Mouse (Mus musculus): ENCODE measurements around the gene Card9. TPM values are rescaled to one million over a fixed set of nuclear protein-coding genes. Genes with fewer than 3 reads are reported as not detected.
"Not testable (repeated sequence)": the region's sequence is repeated elsewhere in the genome, so short reads cannot be mapped to it uniquely, and the experiment has no call there.

The Card9 gene
- total RNA-seq (2014; fragmentation: Nextera tagmentation), result 42.3 and 55.8 TPM in 2 replicates
- total RNA-seq (2017), result 121 and 122 TPM in 2 replicates

DNA sequence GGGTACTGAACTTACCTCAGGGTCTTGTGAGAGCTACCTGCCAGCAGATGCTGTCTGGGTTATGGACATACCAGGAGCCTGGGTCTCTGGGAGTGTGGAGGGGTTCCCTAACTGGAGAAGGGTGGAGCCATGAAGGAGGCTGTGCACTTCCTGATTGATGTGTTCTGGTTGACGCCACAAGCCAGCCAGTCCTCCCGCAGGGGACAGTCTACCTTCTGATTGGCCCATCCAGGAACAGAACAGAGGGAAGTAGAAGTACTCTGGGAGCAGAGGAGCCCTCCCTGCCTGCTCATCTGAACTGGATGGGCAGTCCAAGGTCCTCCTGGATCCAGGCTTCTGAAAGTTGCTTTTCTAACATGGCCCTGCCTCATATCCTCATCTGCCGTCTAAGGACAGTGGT is at the start of gene Card9:
Gene Card9 (minus strand): TSS at position 147 of the 400 bp plus-strand sequence.
- ATAC-seq (replicated peaks; ENCODE audit: poor library complexity, severe bottlenecking), result peak; percentile 85

DNA sequence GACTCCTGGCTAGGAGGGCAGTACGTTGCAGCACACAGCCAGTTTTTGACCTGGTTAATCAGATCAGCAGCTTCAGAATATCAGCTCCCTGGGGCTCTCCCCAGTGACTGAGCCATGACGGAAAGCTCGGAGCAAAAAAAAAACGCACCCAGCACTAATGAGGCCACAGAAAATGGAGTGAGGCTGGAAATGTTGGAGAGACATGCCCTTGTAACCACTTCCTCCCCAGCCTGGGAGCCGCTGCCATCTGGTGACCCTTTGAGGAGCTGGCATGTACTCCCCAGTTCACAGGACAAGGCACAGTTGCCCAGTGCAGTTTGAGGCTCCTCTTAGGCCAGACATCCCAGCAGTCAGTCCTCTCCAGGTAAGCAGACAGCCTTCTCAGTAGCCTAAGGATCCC is 49.4 kb upstream of the Card9 start:
- no peak for ATAC-seq (replicated peaks; ENCODE audit: poor library complexity, severe bottlenecking)

DNA sequence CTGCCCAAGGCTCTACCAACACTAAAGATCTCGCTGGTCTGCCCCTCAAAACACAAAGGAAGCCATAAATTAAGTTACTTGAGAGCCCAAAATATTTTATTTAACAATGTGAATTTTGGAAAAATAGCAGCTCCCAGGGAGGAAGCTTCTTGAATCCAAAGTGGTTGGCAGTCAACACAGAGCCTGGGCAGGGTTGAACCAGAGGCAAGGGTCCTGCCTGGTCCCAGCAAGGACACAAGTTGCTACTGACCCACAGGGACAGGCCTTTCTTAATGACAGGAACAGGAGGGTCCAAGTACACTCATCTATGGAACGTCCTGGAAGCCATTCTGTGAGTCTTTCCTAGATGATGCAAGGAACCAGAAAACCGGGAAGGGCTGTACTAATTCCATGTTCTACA is 48.6 kb upstream of the Card9 start:
- ATAC-seq (replicated peaks; ENCODE audit: poor library complexity, severe bottlenecking), result no peak

DNA sequence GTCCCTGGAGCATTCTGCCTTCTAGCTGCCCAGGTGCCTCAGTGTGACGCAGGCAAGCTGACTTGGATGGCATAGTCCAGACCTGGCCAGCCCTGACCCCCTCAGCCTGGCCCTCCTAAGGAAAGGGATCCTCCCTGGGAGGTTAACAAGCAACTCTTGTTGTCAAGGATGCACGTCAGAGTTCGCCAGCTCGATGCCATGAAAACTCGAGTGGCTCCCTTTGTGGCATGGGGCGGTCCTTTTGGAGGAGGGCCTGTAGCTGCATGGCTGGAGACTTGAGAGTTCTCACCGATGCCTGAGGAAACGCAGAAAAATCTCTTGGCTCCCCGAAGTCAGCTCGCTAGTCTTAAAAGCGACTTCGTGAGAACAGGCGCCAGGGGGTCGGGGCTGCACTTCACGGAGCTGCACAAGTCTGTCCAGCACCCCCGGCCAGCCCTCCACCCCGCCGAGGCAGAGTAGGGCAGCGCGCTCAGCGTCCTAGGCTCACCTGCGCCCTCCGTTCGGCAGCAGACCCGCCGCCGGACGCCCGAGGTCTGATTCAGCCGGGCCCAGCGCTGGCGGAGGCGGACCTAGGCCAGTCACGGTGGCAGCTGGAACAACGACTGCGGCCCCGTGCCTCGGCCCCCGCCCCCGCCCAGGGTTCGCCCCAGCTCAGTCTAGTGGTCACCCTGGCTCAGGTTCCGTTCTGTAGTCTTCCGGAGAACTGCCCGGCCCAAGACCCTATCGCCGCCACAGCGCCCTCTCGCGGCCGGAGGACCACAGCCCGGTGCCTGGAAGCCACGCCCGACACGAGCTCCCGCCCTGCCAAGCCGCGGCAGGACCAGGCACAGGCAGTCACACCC is 48.0 kb upstream of the Card9 start, which contains the start of gene Inpp5e:
Gene Inpp5e (minus strand): TSS at position 689 of the 842 bp plus-strand sequence.
- ATAC-seq (replicated peaks; ENCODE audit: poor library complexity, severe bottlenecking), result peak; percentile 95

DNA sequence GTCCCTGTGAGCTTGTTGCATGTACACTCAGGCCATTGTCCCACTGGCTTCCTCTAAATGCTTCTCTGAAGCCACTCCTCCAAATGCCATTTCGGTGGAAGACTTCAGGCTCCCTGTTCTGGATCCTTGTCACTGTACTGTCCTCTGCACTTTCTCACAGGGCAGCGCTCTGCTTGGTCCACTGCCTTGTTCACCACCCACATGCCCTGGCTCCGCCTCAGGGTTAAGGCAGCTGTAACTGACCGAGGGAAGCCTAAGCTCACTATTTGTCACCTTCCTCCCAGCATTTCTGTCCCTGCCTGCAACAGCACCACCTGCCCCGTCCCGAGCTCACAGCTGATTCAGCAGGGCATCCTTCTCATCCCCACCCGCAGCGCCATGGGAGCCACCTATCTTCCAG is 42.6 kb upstream of the Card9 start:
- ATAC-seq (replicated peaks; ENCODE audit: poor library complexity, severe bottlenecking), result no peak

DNA sequence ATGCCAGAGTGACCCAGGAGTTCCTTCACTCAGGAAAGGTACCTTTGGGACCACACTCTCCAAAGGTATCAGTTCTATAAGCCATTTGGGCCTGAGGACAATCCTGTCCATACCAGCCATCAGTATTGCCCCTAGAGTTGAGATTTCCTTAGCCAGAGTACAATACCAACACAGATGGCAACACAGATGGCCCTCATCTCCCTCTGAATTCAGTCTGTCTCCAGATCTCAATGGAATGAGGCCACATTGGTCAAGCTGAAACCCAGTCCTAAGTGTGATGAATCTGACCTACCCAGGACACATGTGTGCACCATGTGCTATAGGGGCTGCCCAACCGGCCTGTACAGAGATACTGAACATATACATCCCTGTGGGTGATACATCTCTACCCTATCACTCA is 41.5 kb upstream of the Card9 start:
- ATAC-seq (replicated peaks; ENCODE audit: poor library complexity, severe bottlenecking), result no peak

DNA sequence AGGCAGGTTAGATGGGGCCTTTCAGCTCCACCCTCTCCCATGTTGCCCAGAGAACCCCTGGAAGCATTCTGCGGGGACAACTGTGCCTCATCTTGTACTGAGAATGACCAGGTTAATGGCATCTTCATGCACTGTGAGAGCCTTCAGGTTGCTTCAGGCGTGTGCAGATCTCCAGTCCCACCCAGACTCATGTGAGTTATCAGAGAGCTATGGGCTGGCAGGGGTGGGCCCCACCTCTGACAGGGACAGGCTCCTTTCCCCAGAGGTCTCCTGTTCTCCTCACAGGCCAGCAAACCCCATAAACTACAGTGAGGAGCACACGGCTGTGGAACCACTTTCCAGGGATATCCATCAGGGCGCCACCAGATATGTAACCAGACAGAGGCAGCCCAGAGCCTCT is 40.3 kb upstream of the Card9 start:
- ATAC-seq (replicated peaks; ENCODE audit: poor library complexity, severe bottlenecking), result no peak

DNA sequence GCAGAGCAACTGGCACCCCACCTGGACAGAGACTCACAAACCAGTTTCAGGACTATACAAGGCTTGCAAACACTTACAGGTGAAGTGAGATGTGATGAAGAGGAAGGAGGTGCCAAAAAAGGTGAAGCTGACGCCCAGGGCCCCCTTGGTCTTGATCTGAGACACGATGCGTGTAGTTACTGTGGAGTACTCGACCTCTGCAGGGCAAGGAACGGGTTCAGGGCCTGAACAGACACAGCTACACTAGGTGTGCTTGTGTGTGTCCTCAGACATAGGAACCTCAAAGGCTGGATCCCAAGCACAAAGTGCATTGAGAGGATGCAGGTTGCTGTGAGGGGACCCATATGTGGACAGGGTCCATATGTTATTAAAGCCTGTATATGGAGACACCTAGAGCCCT is 39.6 kb upstream of the Card9 start:
- no peak for ATAC-seq (replicated peaks; ENCODE audit: poor library complexity, severe bottlenecking)

DNA sequence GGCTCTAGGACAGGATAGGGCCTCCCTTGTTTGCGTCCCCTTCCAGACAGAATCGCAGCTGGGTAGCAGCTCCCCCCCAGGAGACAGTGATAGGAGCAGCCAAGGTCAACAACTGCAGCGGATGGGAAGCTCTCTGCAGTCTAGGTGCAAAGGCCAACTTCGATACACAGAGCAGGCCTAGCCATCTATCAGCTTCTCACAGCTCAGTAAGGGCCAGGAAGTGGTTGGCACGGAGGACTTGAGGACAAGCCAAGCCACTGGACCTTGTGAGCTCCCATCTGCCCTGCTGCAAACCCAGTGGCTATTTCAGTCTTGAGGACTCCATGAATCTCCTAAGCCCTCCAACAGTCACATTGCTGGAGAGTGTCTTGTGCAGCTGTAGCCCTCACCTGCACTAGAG is 38.9 kb upstream of the Card9 start:
- ATAC-seq (replicated peaks; ENCODE audit: poor library complexity, severe bottlenecking), result no peak

DNA sequence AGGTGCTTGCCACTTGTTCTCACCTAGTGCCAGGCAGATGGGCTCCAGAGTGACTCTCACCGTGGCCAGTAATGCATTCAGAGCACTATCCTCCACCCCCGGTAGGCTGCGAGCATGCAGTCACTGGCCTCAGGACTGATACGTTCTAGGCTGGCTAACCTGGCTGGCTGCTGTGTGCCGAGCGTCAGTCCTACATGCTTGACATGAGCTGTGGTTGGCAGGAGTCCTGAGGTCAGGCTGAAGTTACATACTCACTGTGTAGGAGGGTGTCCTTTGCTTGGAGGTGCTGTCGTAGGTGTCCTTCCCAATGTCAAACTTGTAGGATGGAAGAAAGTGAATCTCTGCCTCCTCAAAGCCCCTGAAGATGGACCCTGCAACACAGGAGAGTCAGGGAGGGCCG is 38.3 kb upstream of the Card9 start:
- ATAC-seq (replicated peaks; ENCODE audit: poor library complexity, severe bottlenecking), result no peak

DNA sequence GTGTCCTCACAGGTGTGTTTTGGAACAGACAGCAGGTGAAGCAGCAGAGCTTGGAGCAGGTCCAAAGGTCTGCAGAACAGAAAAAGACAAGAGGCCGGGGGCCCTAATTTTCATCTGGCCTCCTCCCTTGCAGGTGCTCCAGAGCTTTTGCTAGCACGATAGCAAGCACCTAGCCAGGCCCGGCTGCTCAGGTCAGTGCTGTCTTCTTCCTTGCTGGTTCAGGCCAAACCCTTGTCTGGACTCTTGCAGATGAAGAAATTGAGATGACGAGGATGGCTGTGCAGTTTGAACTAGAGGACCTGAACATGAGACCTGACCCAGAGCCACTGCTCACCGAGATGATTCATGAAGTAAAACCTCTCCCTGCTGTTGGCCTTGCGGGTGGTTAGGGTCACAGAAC is 30.9 kb upstream of the Card9 start:
- ATAC-seq (replicated peaks; ENCODE audit: poor library complexity, severe bottlenecking), result no peak

DNA sequence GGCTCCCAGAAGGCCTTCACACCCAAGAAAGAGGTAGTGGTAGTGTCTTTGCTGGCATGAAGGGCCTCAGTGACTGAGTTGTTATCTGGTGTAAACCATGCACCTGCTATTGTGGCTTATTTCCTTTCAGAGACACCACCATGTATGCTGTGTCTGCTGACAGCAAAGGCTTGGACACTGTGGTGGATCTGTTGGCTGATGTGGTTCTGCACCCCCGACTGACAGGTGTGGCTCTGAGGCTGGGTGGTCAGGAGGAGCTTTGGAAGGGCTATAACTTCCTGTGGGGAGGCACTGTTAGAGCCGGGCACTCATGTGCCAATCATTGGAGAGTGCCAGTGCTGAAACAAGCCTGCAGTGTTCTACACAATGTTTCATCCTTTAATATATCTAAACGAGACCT is 30.2 kb upstream of the Card9 start:
- no peak for ATAC-seq (replicated peaks; ENCODE audit: poor library complexity, severe bottlenecking)

DNA sequence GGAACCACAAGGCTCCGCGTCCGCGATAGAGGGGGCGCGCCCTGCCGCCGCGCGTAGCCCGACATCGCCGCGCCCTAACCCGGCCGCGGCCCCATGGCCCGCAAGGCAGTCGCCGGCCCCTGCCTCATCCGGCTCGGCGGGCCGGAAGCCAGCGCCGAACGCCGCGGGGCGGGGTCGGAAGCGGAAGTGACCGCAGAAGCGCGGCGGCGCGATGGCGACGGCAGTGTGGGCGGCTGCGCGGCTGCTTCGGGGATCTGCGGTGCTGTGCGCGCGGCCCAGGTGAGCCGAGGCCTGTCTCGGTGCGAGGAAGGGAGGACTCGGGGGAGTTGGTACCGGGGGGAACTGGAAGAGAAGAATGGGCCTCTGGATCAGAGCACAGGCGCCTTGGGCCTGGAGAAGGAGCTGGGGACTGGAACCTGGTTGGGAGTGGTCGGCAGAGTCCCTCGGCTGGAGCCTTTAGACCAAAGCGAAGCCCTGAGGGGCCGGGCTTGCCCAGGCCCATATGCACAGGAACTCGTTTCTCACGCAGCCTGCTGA is 28.5 kb upstream of the Card9 start, which contains the start of the genes Entr1 and Pmpca:
Gene Entr1 (minus strand): TSS at position 163 of the 537 bp plus-strand sequence.
Gene Pmpca (plus strand): TSS at position 186 of the 537 bp plus-strand sequence.
- peak; percentile 88 for ATAC-seq (replicated peaks; ENCODE audit: poor library complexity, severe bottlenecking)

DNA sequence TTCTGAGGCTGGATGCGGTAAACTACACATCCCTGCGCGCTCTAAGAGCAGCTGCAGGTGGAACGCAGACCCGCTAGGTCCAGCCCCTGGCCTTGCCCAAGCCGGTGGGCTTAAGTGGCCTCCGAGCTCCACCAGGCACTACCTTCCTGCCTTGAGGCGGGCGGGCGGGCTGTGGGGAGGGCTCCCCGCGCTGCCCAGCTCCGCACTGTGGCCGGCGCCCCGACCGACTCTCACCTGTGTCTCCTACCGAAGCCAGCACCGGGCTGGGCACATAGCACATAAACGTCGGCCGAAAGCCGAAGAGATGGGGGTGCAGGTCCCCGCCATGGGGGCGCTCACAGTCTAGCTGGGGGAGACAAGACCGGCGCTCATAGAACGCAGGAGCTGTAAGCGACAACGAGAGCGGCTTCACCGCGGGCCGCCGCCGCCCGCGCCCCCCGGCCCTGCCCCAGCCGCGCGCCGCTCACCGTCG is 28.0 kb upstream of the Card9 start:
- no peak for ATAC-seq (replicated peaks; ENCODE audit: poor library complexity, severe bottlenecking)

DNA sequence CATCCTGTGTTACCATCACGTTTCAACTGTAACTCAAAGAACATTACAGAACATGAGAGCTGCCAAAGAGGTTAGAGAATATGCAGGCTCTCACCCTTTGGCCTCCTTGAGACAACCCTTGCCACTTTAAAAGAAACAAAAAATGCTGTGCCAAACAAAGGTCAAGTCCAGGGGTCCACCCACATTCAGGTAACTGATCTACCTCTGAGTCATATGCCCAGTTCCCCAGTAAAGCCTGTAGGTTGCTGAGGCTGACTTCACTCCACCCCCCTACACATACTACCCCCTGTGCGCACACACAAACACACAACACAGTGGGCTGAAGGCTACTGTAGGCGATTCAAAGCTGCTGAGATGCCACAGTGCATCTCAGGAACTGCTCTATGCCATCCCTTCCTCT is 27.0 kb upstream of the Card9 start:
- no peak for ATAC-seq (replicated peaks; ENCODE audit: poor library complexity, severe bottlenecking)

DNA sequence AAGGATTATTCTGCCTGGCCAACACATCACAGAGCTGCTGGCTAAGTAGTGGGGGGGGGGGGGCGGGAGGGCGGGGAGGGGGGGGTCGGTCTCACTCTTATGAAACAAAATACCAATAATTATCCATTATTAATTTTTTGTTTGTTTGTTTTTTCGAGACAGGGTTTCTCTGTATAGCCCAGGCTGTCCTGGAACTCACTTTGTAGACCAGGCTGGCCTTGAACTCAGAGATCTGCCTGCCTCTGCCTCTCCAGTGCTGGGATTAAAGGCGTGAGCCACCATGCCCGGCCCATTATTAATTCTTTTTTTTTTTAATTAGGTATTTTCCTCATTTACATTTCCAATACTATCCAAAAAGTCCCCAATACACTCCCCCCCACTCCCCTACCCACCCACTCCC is 20.2 kb upstream of the Card9 start:
- not testable (repeated sequence) for ATAC-seq (replicated peaks; ENCODE audit: poor library complexity, severe bottlenecking)

DNA sequence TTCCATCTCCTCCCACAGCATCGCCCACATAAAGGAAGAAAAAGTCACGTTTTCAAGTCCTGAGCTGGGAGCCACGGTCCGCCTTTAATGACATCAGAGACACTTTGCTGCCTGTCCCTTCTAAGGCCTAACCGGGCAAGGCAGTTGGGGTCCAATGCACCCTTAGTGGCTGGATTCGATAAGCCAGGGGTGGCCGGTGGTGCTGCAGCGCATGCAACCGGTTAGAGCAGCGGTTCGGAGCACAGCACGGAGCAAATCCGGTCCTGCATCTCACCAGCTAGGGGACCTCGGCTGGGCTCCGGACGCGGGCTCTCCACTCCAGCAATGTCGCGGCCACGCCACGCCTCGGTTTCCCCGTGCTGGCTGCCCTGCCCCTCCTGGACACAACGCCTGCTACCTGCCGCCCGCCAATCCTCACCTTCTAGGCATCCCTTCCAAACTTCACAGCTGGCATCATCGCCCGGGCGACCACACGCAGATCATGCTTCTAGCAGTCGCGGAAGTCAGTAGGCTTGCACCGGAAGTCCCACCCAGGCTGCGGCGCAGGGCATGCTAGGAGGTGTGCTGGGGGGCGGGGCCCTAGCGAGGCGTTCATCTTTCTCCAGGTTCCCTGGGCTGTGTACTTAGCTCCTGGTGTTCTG is 19.5 kb upstream of the Card9 start, which contains the start of gene Snapc4:
Gene Snapc4 (minus strand): TSS at position 523 of the 641 bp plus-strand sequence.
- ATAC-seq (replicated peaks; ENCODE audit: poor library complexity, severe bottlenecking), result peak; percentile 95

DNA sequence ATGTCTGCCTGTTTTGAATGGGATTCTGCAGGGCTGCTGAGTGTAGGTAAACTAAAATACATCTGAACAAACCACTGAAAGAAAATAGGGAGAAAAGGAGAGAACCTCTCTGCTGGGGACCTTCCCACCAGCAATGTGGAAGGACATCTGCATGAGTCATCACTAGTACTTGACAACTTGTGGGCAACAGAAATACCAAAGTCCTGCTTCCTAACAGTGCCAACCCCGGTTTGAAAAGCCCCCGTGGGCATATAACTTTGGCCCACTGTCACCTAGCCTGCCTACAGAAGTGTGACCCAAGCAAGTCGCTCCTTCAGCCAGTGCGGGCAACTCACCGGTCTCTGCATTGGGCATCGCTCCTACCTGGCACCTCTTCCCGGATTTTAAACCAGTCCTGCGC is 11.7 kb upstream of the Card9 start:
- ATAC-seq (replicated peaks; ENCODE audit: poor library complexity, severe bottlenecking), result no peak

DNA sequence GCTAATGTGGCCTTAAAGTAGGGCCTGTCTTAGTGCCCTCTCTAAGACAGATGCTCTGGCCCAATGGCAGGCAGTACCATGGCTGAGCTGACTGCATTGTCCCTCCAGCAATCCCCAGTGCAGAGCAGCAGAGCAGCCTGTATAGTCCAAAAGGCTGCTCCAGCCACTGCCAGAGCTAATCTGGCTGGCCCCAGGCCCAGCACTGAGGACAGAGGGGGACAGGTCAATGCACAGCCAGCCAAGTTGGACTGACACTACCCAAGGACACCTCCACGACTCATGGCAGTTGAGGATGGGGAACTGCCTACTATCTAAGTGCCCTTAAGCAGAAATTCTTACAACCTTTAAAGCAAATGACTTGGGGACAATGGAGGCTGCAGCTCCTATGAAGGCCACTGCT is 7.9 kb upstream of the Card9 start:
- ATAC-seq (replicated peaks; ENCODE audit: poor library complexity, severe bottlenecking), result no peak

DNA sequence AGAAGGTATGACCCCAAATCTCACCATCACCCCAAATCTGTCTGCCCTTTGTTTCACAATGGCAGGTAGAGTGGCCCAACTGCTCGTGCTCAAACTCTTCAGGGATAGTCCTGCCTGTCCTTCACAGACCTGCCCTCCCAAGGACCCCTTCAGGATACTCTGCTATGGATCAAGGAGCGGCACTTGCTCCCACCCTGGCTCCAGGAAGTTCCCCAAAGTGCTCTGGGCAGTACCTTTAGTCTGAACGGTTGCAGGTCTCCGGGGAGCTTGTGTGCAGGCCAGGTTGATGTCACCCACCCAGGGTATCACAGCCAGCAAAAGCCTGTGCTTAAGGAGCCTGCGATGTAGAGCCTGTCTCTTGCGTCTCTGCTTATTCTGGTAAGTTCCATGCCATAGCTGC is 7.2 kb upstream of the Card9 start:
- ATAC-seq (replicated peaks; ENCODE audit: poor library complexity, severe bottlenecking), result no peak
